Mouse (Mus musculus) MEL (cell line): ENCODE data around the gene Pip4k2c.

ENCODE experiments used
- CHD1 ChIP-seq: IDR thresholded peaks from 2 replicates; pipeline ENCODE4 v1.6.1; 2012; ENCODE audit warnings: low read depth, mild to moderate bottlenecking, inconsistent platforms, low read length, improper control_type of control experiment
- CTCF ChIP-seq, 3 experiments: IDR thresholded peaks in 2 of 3; conservative IDR thresholded peaks in 1 of 3; 2 replicates each; pipeline ENCODE4 v1.5.1; 2011 to 2012; ENCODE audit warnings: low read length in 3 of 3, low read depth in 2 of 3, mild to moderate bottlenecking in 2 of 3, improper control_type of control experiment in 1 of 3, inconsistent platforms in 1 of 3, mixed read lengths in 1 of 3, moderate library complexity in 1 of 3; ENCODE audit not compliant: control insufficient read depth in 1 of 3, insufficient read depth in 1 of 3, poor library complexity in 1 of 3, severe bottlenecking in 1 of 3
- EP300 ChIP-seq, 2 experiments: IDR thresholded peaks; 2 replicates each; pipeline ENCODE4 v1.6.1; 2011; ENCODE audit warnings: improper control_type of control experiment in 2 of 2, low read length in 2 of 2, low read depth in 1 of 2, mild to moderate bottlenecking in 1 of 2
- GATA1 ChIP-seq: IDR thresholded peaks from 2 replicates; pipeline ENCODE4 v1.6.1; 2011; ENCODE audit warnings: low read depth, low read length, improper control_type of control experiment
- KAT2A ChIP-seq: conservative IDR thresholded peaks from 2 replicates; pipeline ENCODE4 v1.6.1; 2012; ENCODE audit warnings: low read depth, low read length, improper control_type of control experiment, inconsistent platforms
- MAFK ChIP-seq: IDR thresholded peaks from 2 replicates; pipeline ENCODE4 v1.6.1; 2011; ENCODE audit warnings: low read depth, mild to moderate bottlenecking, low read length, improper control_type of control experiment, borderline replicate concordance
- MAX ChIP-seq: IDR thresholded peaks from 2 replicates; pipeline ENCODE4 v1.6.1; 2011; ENCODE audit warnings: low read length, improper control_type of control experiment
- MEF2A ChIP-seq: IDR thresholded peaks from 2 replicates; pipeline ENCODE4 v1.6.1; 2014; ENCODE audit warnings: low read depth, mild to moderate bottlenecking, inconsistent platforms, low read length, improper control_type of control experiment; ENCODE audit not compliant: poor library complexity, insufficient replicate concordance, severe bottlenecking; ENCODE audit errors: extremely low read depth
- MYB ChIP-seq: IDR thresholded peaks from 2 replicates; pipeline ENCODE4 v1.6.1; 2011; ENCODE audit warnings: mild to moderate bottlenecking, low read depth, low read length, improper control_type of control experiment
- NELFE ChIP-seq: IDR thresholded peaks from 2 replicates; pipeline ENCODE4 v1.6.1; 2011; ENCODE audit warnings: low read depth, low read length, improper control_type of control experiment
- POLR2A ChIP-seq, 2 experiments: IDR thresholded peaks; 2 replicates each; pipeline ENCODE4 v1.6.1; 2011 to 2012; ENCODE audit warnings: low read length in 2 of 2, mild to moderate bottlenecking in 2 of 2, control low read depth in 1 of 2, improper control_type of control experiment in 1 of 2, low read depth in 1 of 2, moderate library complexity in 1 of 2; ENCODE audit not compliant: control insufficient read depth in 1 of 2, insufficient read depth in 1 of 2, poor library complexity in 1 of 2
- USF1 ChIP-seq: IDR thresholded peaks from 2 replicates; pipeline ENCODE4 v1.6.1; 2014; ENCODE audit warnings: low read depth, mild to moderate bottlenecking, inconsistent platforms, low read length, improper control_type of control experiment, moderate library complexity
- ZC3H11A ChIP-seq: IDR thresholded peaks from 2 replicates; pipeline ENCODE4 v1.6.1; 2012; ENCODE audit warnings: low read depth, mild to moderate bottlenecking, inconsistent platforms, low read length, improper control_type of control experiment
- ZNF384 ChIP-seq: IDR thresholded peaks from 2 replicates; pipeline ENCODE4 v1.6.1; 2012; ENCODE audit warnings: low read depth, mild to moderate bottlenecking, inconsistent platforms, low read length, improper control_type of control experiment

DNA sequence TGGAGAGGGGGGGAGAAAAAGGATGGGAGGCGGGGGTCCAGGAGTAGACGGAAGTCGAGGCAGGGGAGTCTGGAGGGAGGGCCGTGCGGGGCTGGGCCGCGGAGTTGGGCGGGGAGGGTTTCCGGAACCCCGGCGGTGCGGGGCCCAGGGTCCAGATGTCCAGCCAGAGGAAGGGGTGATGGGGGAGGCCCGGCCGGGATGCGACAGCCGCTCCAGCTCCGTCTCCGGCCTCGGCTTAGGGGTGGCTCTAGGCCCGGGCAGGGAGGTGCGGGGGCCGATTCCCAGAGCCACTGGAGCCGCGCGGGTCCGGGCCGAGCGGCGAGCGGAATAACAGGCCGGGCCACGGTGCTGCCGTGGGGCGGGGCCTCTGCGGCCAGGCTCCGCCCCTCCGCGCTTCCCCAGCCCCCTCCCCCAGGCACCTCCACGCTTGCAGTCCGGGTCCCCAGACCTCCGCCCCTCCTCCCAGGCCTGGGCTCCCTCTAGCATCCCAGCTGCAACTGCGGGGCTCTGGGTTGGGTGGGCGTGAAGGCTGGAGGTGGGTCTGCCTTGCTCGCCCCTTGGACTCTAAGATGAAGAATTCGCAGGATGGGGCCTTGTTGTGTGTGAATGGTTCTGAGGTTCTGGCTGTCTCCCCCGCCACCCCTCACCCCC, 22.8 kb downstream of the Pip4k2c start:
- TF ChIP-seq POLR2A (IDR thresholded peaks at IDR 0.05; ENCODE audit: control insufficient read depth in 1 of 2, insufficient read depth in 1 of 2, low read depth in 1 of 2, low read length in 2 of 2, poor library complexity in 1 of 2) (peak; percentile 41 to 60; a peak in 2 of 4 replicates), MAX (no peak), MYB (no peak), EP300 (IDR thresholded peaks at IDR 0.05; ENCODE audit: low read depth in 1 of 2, low read length in 2 of 2) (no peak), ZNF384 (no peak), CTCF (IDR thresholded peaks at IDR 0.05 in 2 of 3, conservative IDR thresholded peaks at IDR 0.05 in 1 of 3; ENCODE audit: control insufficient read depth in 1 of 3, insufficient read depth in 1 of 3, low read depth in 2 of 3, low read length in 3 of 3, poor library complexity in 1 of 3, severe bottlenecking in 1 of 3) (no peak), USF1 (no peak), KAT2A (no peak), NELFE (no peak), GATA1 (no peak), ZC3H11A (no peak), MEF2A (no peak), CHD1 (no peak), MAFK (no peak)
